Mouse (Mus musculus) lung, postnatal 0 days (tissue): ENCODE results near the gene Slc35g1. TPM values are rescaled to one million over a fixed set of nuclear protein-coding genes. Genes with fewer than 3 reads are reported as not detected.

Source experiments
- ATAC-seq: fragments of 200-750 bp; cut with Nextera tagmentation; 2 replicates; pipeline ENCODE4 v1.8.0; 2017; ENCODE audit warnings: moderate library complexity
- DNase-seq: peaks from one replicate; pipeline ENCODE4 v3.0.0-alpha.2; 2016; ENCODE audit warnings: low spot score
- H3K27ac ChIP-seq: fragments of 300-500 bp; sonication (generic); 2 replicates; pipeline ENCODE4 v1.5.1; 2014; ENCODE audit warnings: antibody characterized with exemption, mild to moderate bottlenecking, low read length, mixed read lengths
- H3K27me3 ChIP-seq: fragments of 300-500 bp; sonication (generic); replicated peaks from 2 replicates; pipeline ENCODE4 v1.6.1; 2014; ENCODE audit warnings: low read length, mixed read lengths; ENCODE audit not compliant: insufficient read depth
- H3K36me3 ChIP-seq: fragments of 300-500 bp; sonication (generic); 2 replicates; pipeline ENCODE4 v1.6.1; 2014; ENCODE audit warnings: low read length, mixed read lengths; ENCODE audit not compliant: insufficient read depth
- H3K4me1 ChIP-seq: fragments of 300-500 bp; sonication (generic); 2 replicates; pipeline ENCODE4 v1.6.1; 2014; ENCODE audit warnings: antibody characterized with exemption, low read depth, low read length, mixed read lengths; ENCODE audit not compliant: insufficient read depth
- H3K4me2 ChIP-seq: fragments of 300-500 bp; sonication (generic); replicated peaks from 2 replicates; pipeline ENCODE4 v1.6.1; 2014; ENCODE audit warnings: low read depth, mild to moderate bottlenecking, low read length, moderate library complexity, mixed read lengths
- H3K4me3 ChIP-seq: fragments of 300-500 bp; sonication (generic); 2 replicates; pipeline ENCODE4 v1.5.1; 2014; ENCODE audit warnings: low read depth, low read length
- H3K9ac ChIP-seq: fragments of 300-500 bp; sonication (generic); replicated peaks from 2 replicates; pipeline ENCODE4 v1.6.1; 2014; ENCODE audit warnings: low read depth, mild to moderate bottlenecking
- H3K9me3 ChIP-seq: fragments of 300-500 bp; sonication (generic); 2 replicates; pipeline ENCODE4 v1.6.1; 2016; ENCODE audit warnings: low read length, mixed read lengths
- CTCF ChIP-seq: IDR thresholded peaks from 2 replicates; pipeline ENCODE4 v1.5.1; 2016; ENCODE audit warnings: antibody characterized with exemption, mild to moderate bottlenecking
- EP300 ChIP-seq: IDR thresholded peaks from 2 replicates; pipeline ENCODE4 v1.6.1; 2016; ENCODE audit warnings: antibody characterized with exemption, mild to moderate bottlenecking, control low read depth
- WGBS: fragments of 180-500 bp; shearing (Covaris S2); extraction: QIAGEN DNeasy Blood & Tissue Kit; methylation state at CpG from one replicate; pipeline ENCODE4 v1.1.7; 2014; 5-methylcytosine and 5-hydroxymethylcytosine counted together
- polyA plus RNA-seq: library from polyadenylated mRNA; unstranded; fragments of >200 nt; fragmentation: Nextera tagmentation; extraction: Ambion mirVana; gene quantifications from 2 replicates; pipeline ENCODE4 v1.2.1, GENCODE M21; 2015

Slc35g1 gene
- polyA plus RNA-seq, 1 experiment from 2014 or later, result 3.2 TPM

DNA sequence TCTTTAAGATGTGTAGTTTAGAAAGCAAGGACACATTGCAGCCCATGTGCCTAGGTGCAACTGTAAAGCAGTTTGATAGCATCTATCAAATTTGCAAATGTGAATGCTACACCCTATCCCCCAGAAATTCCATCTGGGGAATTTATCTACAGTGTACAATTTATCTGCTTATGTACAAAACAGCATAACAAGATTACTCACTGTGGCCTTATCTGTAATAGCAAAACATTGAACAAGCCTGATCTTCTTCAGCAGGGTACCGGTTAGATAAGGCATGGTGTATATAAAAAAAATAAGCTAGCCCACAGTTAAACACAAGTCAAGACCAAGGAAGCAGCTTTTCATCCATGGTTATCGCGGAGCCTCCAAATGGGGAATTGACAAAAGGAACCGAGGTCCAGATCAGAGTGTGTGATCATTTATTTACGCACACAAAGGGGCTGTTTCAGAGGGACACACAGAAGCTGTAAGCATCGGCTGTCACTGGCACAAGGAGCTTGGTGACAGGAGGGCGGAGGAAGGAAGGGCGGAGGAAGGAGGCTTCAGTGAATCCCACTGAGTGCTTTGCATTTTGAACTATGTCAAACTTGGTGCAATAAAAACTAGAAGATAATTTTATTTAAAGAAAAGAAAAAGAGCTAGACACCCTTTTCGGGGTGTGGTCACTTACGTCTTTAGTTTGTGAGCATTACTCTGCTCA, 14.7 kb downstream of the Slc35g1 start:
- no peak overlapping the region for H3K4me3 ChIP-seq
- no peaks in the 10 kb centered on the region for H3K36me3 ChIP-seq
- no peak overlapping the region for H3K27ac ChIP-seq
- TF ChIP-seq EP300, result no peak
- no peak for TF ChIP-seq CTCF
- no peak for ATAC-seq
- no peaks in the 10 kb centered on the region for H3K4me1 ChIP-seq
- no peaks in the 10 kb centered on the region for H3K9me3 ChIP-seq
- no peak overlapping the region for H3K4me2 ChIP-seq
- H3K9ac ChIP-seq, result no peak overlapping the region
- 77% methylated on average over 10 of the region's 10 CpGs for WGBS
- no peaks in the 10 kb centered on the region for H3K27me3 ChIP-seq
- DNase-seq, result no peak

- Histone ChIP-seq H3K4me2 (no peak overlapping the region), H3K9me3 (no peaks in the 10 kb centered on the region)
- 92% methylated on average over 6 of the region's 6 CpGs for WGBS
These were observed 18.1 kb downstream of the Slc35g1 start for GRCm38 (mm10) chr19:38413861-38414260.

DNA sequence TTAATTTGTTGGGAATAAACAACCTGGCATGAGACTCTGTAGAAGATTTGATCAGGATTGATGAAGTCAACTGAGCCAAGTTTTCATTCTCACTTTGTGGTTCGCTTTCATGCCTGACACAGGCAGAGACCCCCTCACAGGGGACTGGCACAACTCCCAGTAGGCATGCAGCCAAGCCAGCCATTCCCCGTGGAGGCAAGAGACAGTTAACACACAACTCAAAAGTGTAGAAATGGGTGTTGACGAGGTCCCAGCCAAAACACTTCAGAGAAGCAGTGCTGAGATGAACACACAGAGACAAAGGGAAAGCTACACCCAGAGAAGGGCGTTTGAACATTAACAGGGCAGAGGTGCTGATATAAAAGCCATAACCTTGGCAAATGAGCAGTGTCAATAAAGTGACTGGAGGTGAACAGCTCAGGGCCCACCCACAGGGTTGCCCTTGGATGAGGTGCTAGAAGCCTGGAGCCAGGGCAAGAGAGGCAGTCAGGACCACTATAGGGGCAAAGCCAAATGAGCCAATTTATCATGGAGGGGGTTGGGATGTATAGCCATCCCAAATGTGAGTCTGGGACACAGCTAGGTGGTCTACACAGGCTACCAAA, 23.1 kb downstream of the Slc35g1 start:
- H3K4me1 ChIP-seq, result no peaks in the 10 kb centered on the region
- H3K9ac ChIP-seq, result no peak overlapping the region
- ATAC-seq, result no peak
- DNase-seq, result no peak
- H3K27ac ChIP-seq, result no peak overlapping the region
- WGBS, result 24% methylated on average over 4 of the region's 4 CpGs
- TF ChIP-seq CTCF (no peak), EP300 (no peak)
- H3K4me2 ChIP-seq, result no peak overlapping the region
- no peaks in the 10 kb centered on the region for H3K36me3 ChIP-seq
- H3K27me3 ChIP-seq, result no peaks in the 10 kb centered on the region
- no peak overlapping the region for H3K4me3 ChIP-seq
- H3K9me3 ChIP-seq, result no peaks in the 10 kb centered on the region

More at GRCm38 (mm10) chr19:38413861-38414260, 18.1 kb downstream of the Slc35g1 start:
- no peak overlapping the region for H3K4me3 ChIP-seq
- TF ChIP-seq EP300, result no peak
- TF ChIP-seq CTCF, result no peak
- DNase-seq (no peak), ATAC-seq (no peak)
- H3K4me1 ChIP-seq, result no peaks in the 10 kb centered on the region
- H3K36me3 ChIP-seq, result no peaks in the 10 kb centered on the region
- no peak overlapping the region for H3K27ac ChIP-seq
- no peaks in the 10 kb centered on the region for H3K27me3 ChIP-seq
- no peak overlapping the region for H3K9ac ChIP-seq

GRCm38 (mm10) chr19:38420751-38421295, 25.0 kb downstream of the Slc35g1 start:
- no peak overlapping the region for H3K4me2 ChIP-seq
- ATAC-seq (no peak), DNase-seq (no peak)
- TF ChIP-seq EP300, result no peak
- no peak for TF ChIP-seq CTCF
- H3K27ac ChIP-seq, result no peak overlapping the region
- no peaks in the 10 kb centered on the region for H3K36me3 ChIP-seq
- H3K9me3 ChIP-seq, result no peaks in the 10 kb centered on the region
- no peaks in the 10 kb centered on the region for H3K4me1 ChIP-seq
- H3K9ac ChIP-seq, result no peak overlapping the region
- H3K27me3 ChIP-seq, result no peaks in the 10 kb centered on the region
- WGBS, result 45% methylated on average over 4 of the region's 4 CpGs
- no peak overlapping the region for H3K4me3 ChIP-seq

GRCm38 (mm10) chr19:38421436-38421835, 25.7 kb downstream of the Slc35g1 start:
- TF ChIP-seq CTCF (no peak), EP300 (no peak)
- 63% methylated on average over 7 of the region's 7 CpGs for WGBS
- Histone ChIP-seq H3K36me3 (no peaks in the 10 kb centered on the region), H3K4me2 (no peak overlapping the region), H3K9me3 (no peaks in the 10 kb centered on the region), H3K27me3 (no peaks in the 10 kb centered on the region), H3K9ac (no peak overlapping the region), H3K27ac (no peak overlapping the region), H3K4me3 (no peak overlapping the region), H3K4me1 (no peaks in the 10 kb centered on the region)
- DNase-seq (no peak), ATAC-seq (no peak)

DNA sequence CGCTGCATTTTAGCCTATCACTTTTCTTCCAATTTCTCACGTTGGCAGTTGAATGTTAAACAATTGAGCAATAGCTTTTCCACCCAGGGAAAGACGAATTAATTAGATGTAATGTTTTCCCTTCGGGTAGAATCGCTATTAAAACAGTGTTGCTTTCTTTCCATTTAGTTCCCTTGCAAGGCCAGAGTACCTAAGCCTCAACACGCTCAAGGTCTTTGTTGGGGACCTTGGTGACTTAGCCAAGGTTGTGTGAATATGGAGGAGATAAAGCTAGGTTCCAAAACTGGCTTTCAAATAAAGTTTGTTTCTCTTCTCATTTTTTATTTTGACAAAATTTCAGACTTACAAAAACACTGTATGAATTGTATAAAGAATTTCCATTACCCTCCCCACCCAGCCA, 27.1 kb downstream of the Slc35g1 start:
- Histone ChIP-seq H3K27ac (no peak overlapping the region), H3K36me3 (no peaks in the 10 kb centered on the region)
- 39% methylated on average over 6 of the region's 6 CpGs for WGBS

More for the DNA sequence above, 27.1 kb downstream of the Slc35g1 start:
- Histone ChIP-seq H3K4me3 (no peak overlapping the region), H3K4me2 (no peak overlapping the region), H3K9ac (no peak overlapping the region), H3K9me3 (no peaks in the 10 kb centered on the region), H3K4me1 (no peaks in the 10 kb centered on the region), H3K27me3 (no peaks in the 10 kb centered on the region)
- TF ChIP-seq CTCF, result no peak
- TF ChIP-seq EP300, result no peak
- ATAC-seq, result no peak
- DNase-seq, result no peak
